Mouse (Mus musculus): ENCODE data around the gene Hgfac. TPM values are rescaled to one million over a fixed set of nuclear protein-coding genes. Genes with fewer than 3 reads are reported as not detected.

Gene Hgfac
- polyA plus RNA-seq, 1 experiment from 2014 or later = 0.34 TPM

GRCm38 (mm10) chr5:35029755-35030154 is 11.6 kb upstream of the Hgfac start:
- DNase-seq (ENCODE audit: low spot score) (no peak), ATAC-seq (ENCODE audit: low FRiP score) (no peak)
- H3K4me2 ChIP-seq (replicated peaks; ENCODE audit: low read depth, low read length) = no peak overlapping the region
- no peak overlapping the region for H3K9ac ChIP-seq (ENCODE audit: low read depth, low read length)
- H3K4me1 ChIP-seq (replicated peaks; ENCODE audit: control insufficient read depth, insufficient read depth, low read length) = no peaks in the 10 kb centered on the region
- no peaks in the 10 kb centered on the region for H3K27me3 ChIP-seq (ENCODE audit: control insufficient read depth, insufficient read depth, low read length)
- H3K9me3 ChIP-seq (ENCODE audit: control insufficient read depth, low read length) = no peaks in the 10 kb centered on the region
- no peak overlapping the region for H3K27ac ChIP-seq (ENCODE audit: low read depth, low read length)
- 94% methylated on average over 5 of the region's 5 CpGs for WGBS
- peaks cover 14% of the 10 kb centered on the region; the same call in 1 of the 2 replicates for H3K36me3 ChIP-seq (ENCODE audit: control insufficient read depth, insufficient read depth, low read length)
- no peak overlapping the region for H3K4me3 ChIP-seq (ENCODE audit: low read depth, low read length)

- Histone ChIP-seq H3K27me3 (ENCODE audit: control insufficient read depth, insufficient read depth, low read length) (no peaks in the 10 kb centered on the region), H3K4me1 (replicated peaks; ENCODE audit: control insufficient read depth, insufficient read depth, low read length) (no peaks in the 10 kb centered on the region), H3K9me3 (ENCODE audit: control insufficient read depth, low read length) (no peaks in the 10 kb centered on the region), H3K4me2 (replicated peaks; ENCODE audit: low read depth, low read length) (no peak overlapping the region), H3K9ac (ENCODE audit: low read depth, low read length) (no peak overlapping the region), H3K36me3 (ENCODE audit: control insufficient read depth, insufficient read depth, low read length) (peaks cover 12% of the 10 kb centered on the region; the same call in 1 of the 2 replicates), H3K27ac (ENCODE audit: low read depth, low read length) (no peak overlapping the region), H3K4me3 (ENCODE audit: low read depth, low read length) (no peak overlapping the region)
- ATAC-seq (ENCODE audit: low FRiP score) (peak; percentile 54), DNase-seq (ENCODE audit: low spot score) (peak; percentile 54)
- WGBS = 70% methylated on average over 5 of the region's 5 CpGs
Measured at GRCm38 (mm10) chr5:35033068-35033467, 8.2 kb upstream of the Hgfac start.

- Histone ChIP-seq H3K4me3 (ENCODE audit: low read depth, low read length) (no peak overlapping the region), H3K9me3 (ENCODE audit: control insufficient read depth, low read length) (no peaks in the 10 kb centered on the region), H3K27ac (ENCODE audit: low read depth, low read length) (no peak overlapping the region), H3K4me1 (replicated peaks; ENCODE audit: control insufficient read depth, insufficient read depth, low read length) (no peaks in the 10 kb centered on the region), H3K4me2 (replicated peaks; ENCODE audit: low read depth, low read length) (no peak overlapping the region), H3K27me3 (ENCODE audit: control insufficient read depth, insufficient read depth, low read length) (no peaks in the 10 kb centered on the region), H3K9ac (ENCODE audit: low read depth, low read length) (no peak overlapping the region), H3K36me3 (ENCODE audit: control insufficient read depth, insufficient read depth, low read length) (peaks cover 12% of the 10 kb centered on the region; the same call in 1 of the 2 replicates)
- DNase-seq (ENCODE audit: low spot score) (no peak), ATAC-seq (ENCODE audit: low FRiP score) (no peak)
- WGBS = 94% methylated on average over 1 of the region's 1 CpGs
Measured at GRCm38 (mm10) chr5:35033619-35034018, 7.7 kb upstream of the Hgfac start.

- Histone ChIP-seq H3K36me3 (ENCODE audit: control insufficient read depth, insufficient read depth, low read length) (peaks cover 9% of the 10 kb centered on the region; the same call in 1 of the 2 replicates), H3K9ac (ENCODE audit: low read depth, low read length) (no peak overlapping the region), H3K27me3 (ENCODE audit: control insufficient read depth, insufficient read depth, low read length) (no peaks in the 10 kb centered on the region), H3K4me1 (replicated peaks; ENCODE audit: control insufficient read depth, insufficient read depth, low read length) (no peaks in the 10 kb centered on the region), H3K4me2 (replicated peaks; ENCODE audit: low read depth, low read length) (no peak overlapping the region), H3K27ac (ENCODE audit: low read depth, low read length) (no peak overlapping the region), H3K4me3 (ENCODE audit: low read depth, low read length) (no peak overlapping the region), H3K9me3 (ENCODE audit: control insufficient read depth, low read length) (no peaks in the 10 kb centered on the region)
- WGBS = 96% methylated on average over 5 of the region's 5 CpGs
- no peak for DNase-seq (ENCODE audit: low spot score)
- ATAC-seq (ENCODE audit: low FRiP score) = no peak
Measured at GRCm38 (mm10) chr5:35035141-35035540, 6.2 kb upstream of the Hgfac start.

- H3K36me3 ChIP-seq (ENCODE audit: control insufficient read depth, insufficient read depth, low read length) = peaks cover 9% of the 10 kb centered on the region; the same call in 1 of the 2 replicates
- no peak overlapping the region for H3K4me3 ChIP-seq (ENCODE audit: low read depth, low read length)
- DNase-seq (ENCODE audit: low spot score) (no peak), ATAC-seq (ENCODE audit: low FRiP score) (no peak)
- H3K4me2 ChIP-seq (replicated peaks; ENCODE audit: low read depth, low read length) = no peak overlapping the region
- H3K9ac ChIP-seq (ENCODE audit: low read depth, low read length) = no peak overlapping the region
- no peaks in the 10 kb centered on the region for H3K4me1 ChIP-seq (replicated peaks; ENCODE audit: control insufficient read depth, insufficient read depth, low read length)
- no peaks in the 10 kb centered on the region for H3K27me3 ChIP-seq (ENCODE audit: control insufficient read depth, insufficient read depth, low read length)
- WGBS = 80% methylated on average over 4 of the region's 4 CpGs
- H3K9me3 ChIP-seq (ENCODE audit: control insufficient read depth, low read length) = no peaks in the 10 kb centered on the region
- no peak overlapping the region for H3K27ac ChIP-seq (ENCODE audit: low read depth, low read length)
Measured at GRCm38 (mm10) chr5:35035795-35036194, 5.5 kb upstream of the Hgfac start.

GRCm38 (mm10) chr5:35037438-35037837 is 3.9 kb upstream of the Hgfac start:
- ATAC-seq (ENCODE audit: low FRiP score) = no peak
- Histone ChIP-seq H3K27ac (ENCODE audit: low read depth, low read length) (no peak overlapping the region), H3K4me3 (ENCODE audit: low read depth, low read length) (no peak overlapping the region), H3K36me3 (ENCODE audit: control insufficient read depth, insufficient read depth, low read length) (0 out of 2 replicates have a peak, but pooled peaks cover 2% of the 10 kb centered on the region), H3K9ac (ENCODE audit: low read depth, low read length) (no peak overlapping the region), H3K4me1 (replicated peaks; ENCODE audit: control insufficient read depth, insufficient read depth, low read length) (no peaks in the 10 kb centered on the region), H3K9me3 (ENCODE audit: control insufficient read depth, low read length) (no peaks in the 10 kb centered on the region), H3K27me3 (ENCODE audit: control insufficient read depth, insufficient read depth, low read length) (no peaks in the 10 kb centered on the region), H3K4me2 (replicated peaks; ENCODE audit: low read depth, low read length) (no peak overlapping the region)
- DNase-seq (ENCODE audit: low spot score) = no peak

GRCm38 (mm10) chr5:35042431-35043109 is 1.3 kb downstream of the Hgfac start:
- Histone ChIP-seq H3K9me3 (ENCODE audit: control insufficient read depth, low read length) (no peaks in the 10 kb centered on the region), H3K36me3 (ENCODE audit: control insufficient read depth, insufficient read depth, low read length) (no peaks in the 10 kb centered on the region), H3K4me3 (ENCODE audit: low read depth, low read length) (no peak overlapping the region), H3K4me1 (replicated peaks; ENCODE audit: control insufficient read depth, insufficient read depth, low read length) (no peaks in the 10 kb centered on the region), H3K9ac (ENCODE audit: low read depth, low read length) (no peak overlapping the region), H3K27ac (ENCODE audit: low read depth, low read length) (no peak overlapping the region), H3K27me3 (ENCODE audit: control insufficient read depth, insufficient read depth, low read length) (no peaks in the 10 kb centered on the region), H3K4me2 (replicated peaks; ENCODE audit: low read depth, low read length) (no peak overlapping the region)
- peak; percentile 26; the same call in 1 of the 2 replicates for ATAC-seq (ENCODE audit: low FRiP score)
- WGBS = 77% methylated on average over 10 of the region's 10 CpGs
- DNase-seq (ENCODE audit: low spot score) = no peak

- no peaks in the 10 kb centered on the region for H3K36me3 ChIP-seq (ENCODE audit: control insufficient read depth, insufficient read depth, low read length)
- no peaks in the 10 kb centered on the region for H3K4me1 ChIP-seq (replicated peaks; ENCODE audit: control insufficient read depth, insufficient read depth, low read length)
- DNase-seq (ENCODE audit: low spot score) (peak; percentile 87), ATAC-seq (ENCODE audit: low FRiP score) (peak; percentile 73; the same call in 1 of the 2 replicates)
- WGBS = 33% methylated on average over 1 of the region's 1 CpGs
- H3K9me3 ChIP-seq (ENCODE audit: control insufficient read depth, low read length) = no peaks in the 10 kb centered on the region
- H3K9ac ChIP-seq (ENCODE audit: low read depth, low read length) = no peak overlapping the region
- H3K27me3 ChIP-seq (ENCODE audit: control insufficient read depth, insufficient read depth, low read length) = no peaks in the 10 kb centered on the region
- H3K4me3 ChIP-seq (ENCODE audit: low read depth, low read length) = no peak overlapping the region
- no peak overlapping the region for H3K4me2 ChIP-seq (replicated peaks; ENCODE audit: low read depth, low read length)
- H3K27ac ChIP-seq (ENCODE audit: low read depth, low read length) = no peak overlapping the region
Measured at GRCm38 (mm10) chr5:35043110-35043451, 1.8 kb downstream of the Hgfac start.

- DNase-seq (ENCODE audit: low spot score) (no peak), ATAC-seq (ENCODE audit: low FRiP score) (no peak)
- H3K4me2 ChIP-seq (replicated peaks; ENCODE audit: low read depth, low read length) = no peak overlapping the region
- 72% methylated on average over 5 of the region's 5 CpGs for WGBS
- no peaks in the 10 kb centered on the region for H3K36me3 ChIP-seq (ENCODE audit: control insufficient read depth, insufficient read depth, low read length)
- no peaks in the 10 kb centered on the region for H3K9me3 ChIP-seq (ENCODE audit: control insufficient read depth, low read length)
- H3K4me1 ChIP-seq (replicated peaks; ENCODE audit: control insufficient read depth, insufficient read depth, low read length) = no peaks in the 10 kb centered on the region
- H3K27me3 ChIP-seq (ENCODE audit: control insufficient read depth, insufficient read depth, low read length) = no peaks in the 10 kb centered on the region; the same call in 1 of the 2 replicates
- H3K27ac ChIP-seq (ENCODE audit: low read depth, low read length) = no peak overlapping the region
- H3K9ac ChIP-seq (ENCODE audit: low read depth, low read length) = no peak overlapping the region
- no peak overlapping the region for H3K4me3 ChIP-seq (ENCODE audit: low read depth, low read length)
Measured at GRCm38 (mm10) chr5:35050541-35050940, 9.2 kb downstream of the Hgfac start.

All from hindbrain, embryonic 11.5 days (tissue).